Mouse (Mus musculus): Measurements from ENCODE around the gene Prpf40a. TPM values are rescaled to one million over a fixed set of nuclear protein-coding genes. Genes with fewer than 3 reads are reported as not detected.

Gene Prpf40a
- total and polyA plus RNA-seq, 3 experiments: 81.5 to 154 (median 91.6) TPM

DNA sequence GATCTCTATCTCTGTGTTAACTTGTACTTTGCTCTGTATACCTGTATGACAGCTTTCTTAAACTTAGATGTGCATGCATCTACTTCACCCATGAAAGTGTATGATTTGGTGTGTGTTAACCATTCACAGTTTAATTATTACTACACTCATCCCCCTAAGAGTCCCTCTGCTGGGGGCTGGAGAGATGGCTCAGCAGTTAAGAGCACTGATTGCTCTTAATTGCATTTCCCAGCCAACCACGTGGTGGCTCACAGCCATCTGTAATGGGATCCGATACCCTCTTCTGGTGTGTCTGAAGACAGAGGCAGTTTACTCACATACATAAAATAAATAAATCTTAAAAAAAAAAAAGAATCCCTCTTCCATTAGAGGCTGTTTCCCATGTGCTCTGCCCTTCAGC, 91.0 kb downstream of the Prpf40a start:
- no peak overlapping the region for H3K27ac ChIP-seq (ENCODE audit: insufficient read depth, low read depth)
- H3K79me2 ChIP-seq (replicated peaks; ENCODE audit: control insufficient read depth, extremely low read depth, insufficient read depth, poor library complexity, severe bottlenecking): no peaks in the 10 kb centered on the region
- in situ Hi-C loops (cut with MboI; ENCODE audit: low pct_ligation_motif_present, low pct_unique_long_range_greater_than_20kb, low sequenced_read_pairs) (no loop called here), dilution Hi-C loops (cut with MboI; ENCODE audit: extremely low pct_ligation_motif_present, extremely low pct_unique_long_range_greater_than_20kb, low sequenced_read_pairs) (no loop called here)
- H3K27me3 ChIP-seq (replicated peaks): no peaks in the 10 kb centered on the region
- no peak overlapping the region for H3K4me2 ChIP-seq (ENCODE audit: insufficient read depth, low read depth, poor library complexity, severe bottlenecking)
- peaks cover 0 to 25% of the 10 kb centered on the region in 2 experiments; a peak in 2 of 4 replicates for H3K4me1 ChIP-seq (ENCODE audit: control insufficient read depth in 1 of 2, insufficient read depth in 2 of 2)
- no peaks in the 10 kb centered on the region for H3K9me3 ChIP-seq (replicated peaks; ENCODE audit: low read length)
- no peak overlapping the region for H3K4me3 ChIP-seq (replicated peaks in 1 of 3; ENCODE audit: low read depth in 2 of 3, low read length in 2 of 3, poor library complexity in 1 of 3)
- H3K9ac ChIP-seq (ENCODE audit: insufficient read depth, low read depth): no peak overlapping the region
- TF ChIP-seq BHLHE40 (IDR thresholded peaks at IDR 0.05; ENCODE audit: low read depth, low read length): no peak
- peak in 1 of 2 experiments; percentile 11; a peak in 2 of 4 replicates for TF ChIP-seq CTCF (conservative IDR thresholded peaks at IDR 0.05 in 1 of 2, IDR thresholded peaks at IDR 0.05 in 1 of 2; ENCODE audit: low read depth in 2 of 2, low read length in 2 of 2)
- no peak for TF ChIP-seq TCF12 (IDR thresholded peaks at IDR 0.05; ENCODE audit: low read depth, low read length)
- no peak for TF ChIP-seq ZNF384 (IDR thresholded peaks at IDR 0.05; ENCODE audit: low read depth, low read length)
- no peaks in the 10 kb centered on the region for H3K36me3 ChIP-seq (replicated peaks in 1 of 2; ENCODE audit: control insufficient read depth in 1 of 2, insufficient read depth in 1 of 2, low read length in 1 of 2)
- DNase-seq (ENCODE audit: extremely low read depth): no peak

DNA sequence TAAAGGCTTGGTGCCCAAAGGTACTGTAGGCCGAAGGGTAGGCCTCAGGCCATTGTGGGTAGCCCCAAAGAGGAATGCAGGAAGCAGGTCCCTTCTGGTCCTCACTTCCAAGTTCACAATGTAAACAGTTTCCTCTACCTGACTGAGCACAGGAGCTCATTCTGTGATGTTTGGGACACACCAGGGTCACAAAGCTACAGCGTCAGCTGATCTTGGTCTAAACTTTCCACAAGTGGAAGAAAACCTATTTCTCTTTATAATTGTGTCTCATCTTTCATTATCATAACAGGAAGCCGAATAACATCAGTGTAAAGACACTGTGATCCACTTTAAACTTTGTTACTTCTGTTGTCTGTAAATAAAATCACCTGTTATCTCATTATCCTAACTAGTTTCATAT, 95.6 kb downstream of the Prpf40a start:
- Histone ChIP-seq H3K4me1 (ENCODE audit: control insufficient read depth in 1 of 2, insufficient read depth in 2 of 2) (peaks cover 0 to 14% of the 10 kb centered on the region in 2 experiments; a peak in 2 of 4 replicates), H3K9ac (ENCODE audit: insufficient read depth, low read depth) (no peak overlapping the region), H3K27me3 (replicated peaks) (no peaks in the 10 kb centered on the region), H3K27ac (ENCODE audit: insufficient read depth, low read depth) (no peak overlapping the region), H3K36me3 (replicated peaks in 1 of 2; ENCODE audit: control insufficient read depth in 1 of 2, insufficient read depth in 1 of 2, low read length in 1 of 2) (no peaks in the 10 kb centered on the region), H3K4me2 (ENCODE audit: insufficient read depth, low read depth, poor library complexity, severe bottlenecking) (no peak overlapping the region), H3K9me3 (replicated peaks; ENCODE audit: low read length) (no peaks in the 10 kb centered on the region), H3K79me2 (replicated peaks; ENCODE audit: control insufficient read depth, extremely low read depth, insufficient read depth, poor library complexity, severe bottlenecking) (no peaks in the 10 kb centered on the region), H3K4me3 (replicated peaks in 1 of 3; ENCODE audit: low read depth in 2 of 3, low read length in 2 of 3, poor library complexity in 1 of 3) (no peak overlapping the region)
- DNase-seq (ENCODE audit: extremely low read depth): no peak
- dilution Hi-C loops (cut with MboI; ENCODE audit: extremely low pct_ligation_motif_present, extremely low pct_unique_long_range_greater_than_20kb, low sequenced_read_pairs) (no loop called here), in situ Hi-C loops (cut with MboI; ENCODE audit: low pct_ligation_motif_present, low pct_unique_long_range_greater_than_20kb, low sequenced_read_pairs) (loop anchor here (25.0 kb wide), 1 partner anchor 458 kb away; no protein-coding TSS in a partner anchor)
- TF ChIP-seq JUND (conservative IDR thresholded peaks at IDR 0.05; ENCODE audit: low read depth, low read length) (no peak), ELF1 (IDR thresholded peaks at IDR 0.05; ENCODE audit: low read depth, low read length) (no peak), USF1 (IDR thresholded peaks at IDR 0.05; ENCODE audit: low read depth, low read length) (no peak), USF2 (conservative IDR thresholded peaks at IDR 0.05; ENCODE audit: low read depth, low read length) (no peak), CTCF (conservative IDR thresholded peaks at IDR 0.05 in 1 of 2, IDR thresholded peaks at IDR 0.05 in 1 of 2; ENCODE audit: low read depth in 2 of 2, low read length in 2 of 2) (no peak), KAT2A (IDR thresholded peaks at IDR 0.05; ENCODE audit: insufficient replicate concordance, low read length) (no peak), MAFK (IDR thresholded peaks at IDR 0.05; ENCODE audit: insufficient replicate concordance, low read length) (no peak), NRF1 (IDR thresholded peaks at IDR 0.05; ENCODE audit: low read depth, low read length) (no peak), HCFC1 (IDR thresholded peaks at IDR 0.05; ENCODE audit: low read depth, low read length) (no peak)

DNA sequence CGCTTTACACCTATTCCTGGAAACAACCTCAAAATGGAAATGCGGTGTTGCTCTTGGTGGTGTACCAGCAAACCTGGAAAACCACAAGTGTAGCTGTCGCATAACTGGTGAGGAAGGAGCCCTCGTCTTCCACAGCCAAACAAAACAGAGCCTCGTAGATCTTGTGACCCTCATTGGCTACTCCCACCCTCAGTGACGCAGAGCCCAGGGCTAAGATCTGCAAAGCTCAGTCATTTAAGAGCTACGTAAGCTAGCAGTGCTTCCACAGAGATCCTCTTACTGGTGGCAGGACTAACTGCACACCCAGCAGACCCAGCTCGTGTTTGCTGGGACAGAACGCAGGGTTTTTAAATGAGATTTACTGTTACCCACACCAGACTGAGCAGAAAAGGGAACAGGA, 96.1 kb downstream of the Prpf40a start:
- H3K4me2 ChIP-seq (ENCODE audit: insufficient read depth, low read depth, poor library complexity, severe bottlenecking): no peak overlapping the region
- no peak overlapping the region for H3K4me3 ChIP-seq (replicated peaks in 1 of 3; ENCODE audit: low read depth in 2 of 3, low read length in 2 of 3, poor library complexity in 1 of 3)
- no peak overlapping the region for H3K9ac ChIP-seq (ENCODE audit: insufficient read depth, low read depth)
- dilution Hi-C loops (cut with MboI; ENCODE audit: extremely low pct_ligation_motif_present, extremely low pct_unique_long_range_greater_than_20kb, low sequenced_read_pairs): no loop called here
- no peaks in the 10 kb centered on the region for H3K27me3 ChIP-seq (replicated peaks)
- H3K79me2 ChIP-seq (replicated peaks; ENCODE audit: control insufficient read depth, extremely low read depth, insufficient read depth, poor library complexity, severe bottlenecking): no peaks in the 10 kb centered on the region
- no peaks in the 10 kb centered on the region for H3K9me3 ChIP-seq (replicated peaks; ENCODE audit: low read length)
- H3K4me1 ChIP-seq (ENCODE audit: control insufficient read depth in 1 of 2, insufficient read depth in 2 of 2): peaks cover 0 to 11% of the 10 kb centered on the region in 2 experiments; a peak in 2 of 4 replicates
- in situ Hi-C loops (cut with MboI; ENCODE audit: low pct_ligation_motif_present, low pct_unique_long_range_greater_than_20kb, low sequenced_read_pairs): loop anchor here (25.0 kb wide), 1 partner anchor 458 kb away; no protein-coding TSS in a partner anchor
- H3K36me3 ChIP-seq (replicated peaks in 1 of 2; ENCODE audit: control insufficient read depth in 1 of 2, insufficient read depth in 1 of 2, low read length in 1 of 2): no peaks in the 10 kb centered on the region
- no peak for TF ChIP-seq USF2 (conservative IDR thresholded peaks at IDR 0.05; ENCODE audit: low read depth, low read length)
- TF ChIP-seq ZMIZ1 (IDR thresholded peaks at IDR 0.05; ENCODE audit: low read depth, low read length): no peak
- no peak for TF ChIP-seq ZKSCAN1 (IDR thresholded peaks at IDR 0.05; ENCODE audit: borderline replicate concordance, low read depth, low read length)
- no peak for TF ChIP-seq MYC (IDR thresholded peaks at IDR 0.05; ENCODE audit: low read depth, low read length)
- no peak for TF ChIP-seq MAX (IDR thresholded peaks at IDR 0.05; ENCODE audit: low read length)
- no peak for DNase-seq (ENCODE audit: extremely low read depth)
- no peak overlapping the region for H3K27ac ChIP-seq (ENCODE audit: insufficient read depth, low read depth)
